Mouse (Mus musculus) lung, postnatal 14 days (tissue): ENCODE measurements at regions not wholly inside any gene's neighbourhood (a gene's known extent, or its start where the extent isn't known, plus 50 kb on each side); places are given as distances from the start of the nearest gene placed in this dataset.

ENCODE experiments used
- DNase-seq: peaks from one replicate; pipeline ENCODE4 v3.0.0; 2021

- DNase-seq = no peak
Measured at GRCm38 (mm10) chr3:99738093-99738803, 147.0 kb upstream of the Spag17 start.

DNA sequence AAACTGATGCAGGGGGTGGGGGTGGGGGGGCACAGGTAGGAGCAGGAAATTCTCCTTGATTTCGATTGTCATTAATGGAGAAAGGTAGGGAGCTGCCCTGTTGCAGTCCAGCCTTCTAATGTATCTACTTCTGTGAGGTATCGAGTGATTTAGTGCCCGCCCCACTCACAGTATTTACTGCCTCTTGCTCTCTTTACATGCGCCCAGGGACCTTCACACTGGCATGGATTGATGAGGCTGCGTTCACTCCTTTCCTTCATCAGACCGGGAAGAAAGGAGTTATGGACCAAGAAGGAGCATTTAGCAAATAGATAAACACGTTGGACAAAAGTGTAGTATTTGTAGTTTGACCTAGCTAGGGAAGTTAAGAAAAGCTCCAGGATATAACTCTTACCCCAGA, 145.6 kb upstream of the Spag17 start:
- no peak for DNase-seq

GRCm38 (mm10) chr3:99741249-99742222, 143.7 kb upstream of the Spag17 start:
- no peak for DNase-seq

DNA sequence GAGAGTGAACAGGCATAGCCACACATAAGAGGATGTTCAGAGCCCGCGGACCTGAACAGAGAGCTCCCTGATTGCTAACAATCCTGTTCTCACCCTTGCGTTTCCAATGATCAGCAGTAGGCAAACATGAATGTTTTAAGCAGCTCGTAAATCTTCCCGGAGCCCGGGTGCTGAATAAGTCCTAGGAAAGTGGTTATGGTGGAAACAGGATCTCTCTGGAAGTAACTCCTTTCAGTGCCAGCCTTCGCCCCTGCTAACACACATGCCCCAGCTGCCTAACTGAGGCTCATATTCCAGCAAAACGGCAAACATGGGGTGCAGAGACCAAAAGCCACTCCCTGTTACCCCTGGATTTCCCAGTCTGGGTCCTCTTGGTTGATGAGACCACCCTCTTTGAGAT, 135.5 kb upstream of the Spag17 start:
- DNase-seq = no peak

DNA sequence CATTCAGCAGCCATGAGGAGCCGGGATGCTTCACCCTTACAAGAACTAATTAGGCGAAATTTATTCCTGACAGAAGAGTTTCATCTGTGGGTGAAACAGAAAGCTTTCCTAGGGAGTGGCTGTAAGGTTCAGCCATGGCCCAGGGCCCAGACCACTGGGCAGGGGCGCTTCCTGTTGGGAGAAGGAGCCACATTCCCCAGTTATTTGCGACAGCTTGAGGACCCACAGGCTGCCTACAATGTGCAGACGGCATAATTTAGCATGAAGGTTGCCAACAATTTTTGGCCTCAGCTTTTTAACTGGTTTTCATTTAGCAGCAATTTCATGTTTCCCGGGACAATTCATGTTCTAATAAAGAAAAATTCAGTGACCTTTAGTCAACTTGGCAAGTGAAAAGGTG, 106.7 kb upstream of the Spag17 start:
- peak; percentile 6 for DNase-seq

- DNase-seq = no peak
Measured at GRCm38 (mm10) chr3:99785955-99786529, 99.2 kb upstream of the Spag17 start.

- no peak for DNase-seq
Measured at GRCm38 (mm10) chr3:99791316-99791715, 93.9 kb upstream of the Spag17 start.

GRCm38 (mm10) chr3:99793622-99794021, 91.6 kb upstream of the Spag17 start:
- DNase-seq = no peak

GRCm38 (mm10) chr3:99795835-99796234, 89.4 kb upstream of the Spag17 start:
- no peak for DNase-seq

- DNase-seq = no peak
Measured at GRCm38 (mm10) chr3:99797791-99798190, 87.4 kb upstream of the Spag17 start.

DNA sequence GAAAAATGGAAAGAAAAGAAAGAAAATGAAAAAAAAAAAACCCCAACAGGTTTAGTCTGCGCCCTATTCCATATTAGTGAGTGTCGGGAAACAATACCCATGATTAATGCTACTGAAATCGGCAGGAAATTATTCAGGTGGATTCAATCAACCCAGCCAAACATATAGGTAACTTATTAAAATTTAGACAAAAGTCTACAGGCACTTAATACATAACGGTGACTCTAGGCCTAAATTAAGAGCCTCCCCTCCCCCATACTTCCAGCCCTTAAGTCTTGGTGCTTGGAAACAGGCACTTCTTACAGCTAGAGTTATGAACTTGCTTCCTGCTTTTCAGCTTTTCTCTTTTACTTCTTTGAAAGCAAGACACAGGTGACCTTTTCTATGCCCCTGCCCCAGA, 74.7 kb upstream of the Spag17 start:
- DNase-seq = no peak

DNA sequence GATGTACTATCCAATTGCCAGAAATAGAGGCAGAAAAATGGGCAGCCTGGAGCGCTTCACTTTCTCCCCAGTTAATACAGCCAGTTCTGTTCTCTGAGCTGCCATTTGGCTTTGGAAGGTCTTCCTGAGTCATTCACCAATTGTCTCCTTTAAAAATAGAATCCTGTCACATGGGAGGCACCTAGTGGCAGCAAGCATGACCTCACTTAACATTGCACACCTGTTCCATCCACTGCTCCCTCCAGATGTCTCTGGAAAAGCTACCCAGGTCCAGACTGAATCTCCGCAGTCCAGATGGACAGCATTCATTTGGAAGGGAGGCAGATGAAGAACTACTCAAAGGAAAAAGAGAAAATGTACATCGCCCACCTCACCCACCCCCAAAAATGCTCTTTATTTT, 73.9 kb upstream of the Spag17 start:
- no peak for DNase-seq

DNA sequence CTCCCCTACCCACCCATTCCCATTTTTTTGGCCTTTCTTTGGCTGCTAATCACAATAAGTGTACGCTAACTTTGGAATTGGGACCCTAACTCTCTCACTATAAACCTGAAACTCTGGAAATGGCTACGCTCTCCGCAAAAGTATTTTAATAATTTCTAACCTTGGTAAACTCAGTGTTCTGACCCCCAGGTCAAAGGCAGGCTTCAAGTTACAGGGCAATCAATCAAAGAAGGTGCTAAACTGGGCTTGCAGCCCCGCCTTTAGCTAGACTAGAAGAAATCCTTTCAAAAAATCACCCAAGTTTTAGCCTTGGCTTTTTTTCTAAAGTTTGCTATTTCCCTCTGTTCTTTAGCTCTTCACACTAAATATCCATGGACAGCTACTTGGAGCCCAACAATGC, 72.4 kb upstream of the Spag17 start:
- peak; percentile 7 for DNase-seq

- DNase-seq = no peak
Measured at GRCm38 (mm10) chr3:99815115-99815514, 70.1 kb upstream of the Spag17 start.

GRCm38 (mm10) chr3:99817965-99818364, 67.2 kb upstream of the Spag17 start:
- no peak for DNase-seq

DNA sequence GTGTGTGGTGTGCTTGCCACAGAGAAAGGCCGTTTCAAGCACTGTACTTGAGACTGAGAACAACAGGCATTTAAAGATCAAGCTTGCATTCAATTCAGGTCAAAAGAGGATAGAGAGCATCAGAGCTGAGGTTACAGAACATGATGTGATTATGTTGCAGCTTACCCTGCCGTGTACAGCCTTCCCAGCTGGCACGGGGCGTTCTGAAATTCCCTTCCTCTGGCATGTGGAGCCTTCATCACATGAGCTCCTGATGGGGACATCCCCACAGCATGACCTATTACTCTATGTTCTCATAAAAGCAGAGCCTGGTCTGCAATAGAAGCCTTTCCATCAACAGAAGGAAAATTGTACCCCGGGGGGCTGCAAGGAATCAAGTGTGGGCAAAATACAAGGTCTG, 62.5 kb upstream of the Spag17 start:
- peak; percentile 1 for DNase-seq

DNA sequence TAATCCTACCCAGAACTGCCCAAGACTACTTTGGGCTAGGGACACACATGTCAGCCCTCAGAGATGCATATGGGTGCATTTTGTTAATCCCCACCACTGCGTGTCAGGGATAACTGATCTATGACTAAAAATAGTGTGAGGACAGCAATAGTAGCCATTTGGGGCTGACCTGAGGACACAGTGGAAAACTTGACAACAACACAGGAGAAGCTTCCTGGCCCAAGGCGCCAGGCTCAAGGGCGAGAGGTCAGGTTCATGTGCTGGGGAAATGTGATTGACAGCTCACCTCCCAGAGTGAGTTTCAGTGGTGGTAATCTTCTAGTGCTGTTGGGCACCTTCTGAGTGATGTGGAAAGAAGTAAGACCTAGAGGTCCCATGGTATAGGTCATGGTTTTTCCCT, 62.0 kb upstream of the Spag17 start:
- DNase-seq = no peak
